In the genomic region with DNA sequence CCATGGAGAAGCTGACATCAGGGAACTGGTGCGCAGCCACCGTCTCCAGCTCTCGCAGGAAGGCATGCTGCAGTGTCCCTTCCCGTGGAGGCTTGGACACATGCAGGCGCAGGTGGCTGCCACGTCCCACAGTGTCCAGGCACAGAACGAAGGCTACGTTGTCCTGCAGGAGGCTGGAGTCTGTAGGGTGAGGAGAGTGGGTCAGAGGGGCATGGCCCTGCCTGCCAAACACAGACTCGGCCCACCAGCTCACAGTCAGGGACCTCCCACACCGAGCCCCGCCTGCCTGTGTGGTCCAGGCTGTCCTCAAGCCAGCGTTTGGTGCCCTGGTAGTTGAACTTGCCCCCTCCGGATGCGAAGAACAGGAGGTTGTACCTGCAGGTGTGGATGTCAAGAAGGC, we compare ENCODE assay signal across 23 mouse cellular contexts. TPM values are rescaled to one million over a fixed set of nuclear protein-coding genes. Genes with fewer than 3 reads are reported as not detected.
"Had no signal": no experiment of that assay in that cellular context is flagged by ENCODE, and none has a peak within 500 bp of the region (broad histone marks: within the 10 kb centered on the region; RNA-seq: fewer than 3 reads in every experiment).

No protein-coding gene starts in this region.

- H3K9ac ChIP-seq: liver, embryonic 13.5 days; liver, embryonic 15.5 days; liver, postnatal 0 days; lung, embryonic 15.5 days; midbrain, embryonic 13.5 days; midbrain, embryonic 15.5 days; neural tube, embryonic 13.5 days; neural tube, embryonic 15.5 days; stomach, embryonic 15.5 days had no signal

- H3K4me3 ChIP-seq: liver, embryonic 13.5 days; liver, embryonic 15.5 days; lung, embryonic 15.5 days; midbrain, embryonic 13.5 days; midbrain, embryonic 15.5 days; neural tube, embryonic 13.5 days; neural tube, embryonic 15.5 days; stomach, embryonic 15.5 days had no signal

- H3K9me3 ChIP-seq: liver, embryonic 13.5 days; liver, embryonic 15.5 days; lung, embryonic 15.5 days; midbrain, embryonic 13.5 days; midbrain, embryonic 15.5 days; neural tube, embryonic 13.5 days; neural tube, embryonic 15.5 days; stomach, embryonic 15.5 days had no signal

- H3K4me2 ChIP-seq: liver, embryonic 13.5 days; liver, embryonic 15.5 days; lung, embryonic 15.5 days; midbrain, embryonic 11.5 days; midbrain, embryonic 13.5 days; midbrain, embryonic 15.5 days; neural tube, embryonic 13.5 days; neural tube, embryonic 15.5 days; stomach, embryonic 15.5 days had no signal

- ATAC-seq: liver, postnatal 0 days; lung, postnatal 0 days; midbrain, embryonic 13.5 days; midbrain, embryonic 15.5 days had no signal

- H3K27ac ChIP-seq: liver, embryonic 13.5 days; liver, embryonic 15.5 days; lung, embryonic 15.5 days; macrophage; midbrain, embryonic 13.5 days; midbrain, embryonic 15.5 days; neural tube, embryonic 13.5 days; neural tube, embryonic 15.5 days; stomach, embryonic 15.5 days; stomach, postnatal 0 days had no signal

- H3K27me3 ChIP-seq: liver, embryonic 13.5 days; liver, embryonic 15.5 days; lung, embryonic 15.5 days; midbrain, embryonic 13.5 days; midbrain, embryonic 15.5 days; neural tube, embryonic 13.5 days; neural tube, embryonic 15.5 days; stomach, embryonic 15.5 days had no signal

- DNase-seq: liver, embryonic 13.5 days; liver, postnatal 0 days; lung, adult 2 months; lung, postnatal 14 days; lung, postnatal 36 days; retina, postnatal 1 day; right cerebral cortex, adult 18-20 months; right cerebral cortex, postnatal 4 days; spleen, adult 18-20 months; thymus, adult 2 months; thymus, postnatal 25 days; thymus, postnatal 4 days had no signal

RNA-seq across cellular contexts. Expression of gene Celf5, which starts 7.4 kb away (rescaled TPM):
- polyA plus RNA-seq: liver, embryonic 15.5 days; liver, postnatal 0 days had no signal
